Mouse (Mus musculus) erythroblast, adult 5-6 weeks (primary cell): Measurements from ENCODE around the gene Cltc. TPM values are rescaled to one million over a fixed set of nuclear protein-coding genes. Genes with fewer than 3 reads are reported as not detected.
A peak's percentile ranks its signal among the peaks of the same experiment; 100 is the strongest.
"Not testable (repeated sequence)": the region's sequence is repeated elsewhere in the genome, so short reads cannot be mapped to it uniquely, and the experiment has no call there.

ENCODE experiments used
- ATAC-seq: replicated peaks from 2 replicates; pipeline ENCODE4 v1.8.0; 2016; ENCODE audit warnings: moderate number of reproducible peaks, mild to moderate bottlenecking, moderate TSS enrichment, inconsistent platforms; ENCODE audit not compliant: poor library complexity, low FRiP score, severe bottlenecking
- total RNA-seq, 2 experiments: library from RNA; stranded (forward) in 1 of 2; stranded (reverse) in 1 of 2; fragments of 150-400 nt in 1 of 2; fragments of 200-764, 138-1000 nt in 1 of 2; gene quantifications; 2 replicates each; pipeline versions ENCODE4 v1.2.3 to v1.2.4; 2015 to 2017; ENCODE audit warnings: low replicate concordance in 2 of 2

The Cltc gene
- total RNA-seq (2015; ENCODE audit: low replicate concordance) (232 and 330 TPM in 2 replicates), total RNA-seq (2017; ENCODE audit: low replicate concordance) (190 and 199 TPM in 2 replicates)

GRCm38 (mm10) chr11:86757480-86758371 is at the start of gene Cltc:
Gene Cltc (minus strand): TSS chr11:86757565.
- peak; percentile 77 for ATAC-seq

GRCm38 (mm10) chr11:86807001-86807477 is 49.7 kb upstream of the Cltc start:
- ATAC-seq = peak; percentile 84

- ATAC-seq = no peak
These were observed 36.8 kb upstream of the Cltc start for GRCm38 (mm10) chr11:86794161-86794560.

GRCm38 (mm10) chr11:86787436-86787835 is 30.1 kb upstream of the Cltc start:
- not testable (repeated sequence) for ATAC-seq

GRCm38 (mm10) chr11:86785767-86786166 is 28.4 kb upstream of the Cltc start:
- ATAC-seq = no peak

- no peak for ATAC-seq
These were observed 12.5 kb upstream of the Cltc start for GRCm38 (mm10) chr11:86769884-86770283.

GRCm38 (mm10) chr11:86764501-86764900 is 7.1 kb upstream of the Cltc start:
- no peak for ATAC-seq

- ATAC-seq = not testable (repeated sequence)
These were observed 5.8 kb upstream of the Cltc start for GRCm38 (mm10) chr11:86763127-86763526.

- no peak for ATAC-seq
These were observed 3.0 kb upstream of the Cltc start for GRCm38 (mm10) chr11:86760357-86760756.

- ATAC-seq = no peak
These were observed 2.5 kb upstream of the Cltc start for GRCm38 (mm10) chr11:86759886-86760285.

GRCm38 (mm10) chr11:86759226-86759625 is 1.9 kb upstream of the Cltc start:
- ATAC-seq = no peak

- peak; percentile 40 for ATAC-seq
These were observed 1.2 kb upstream of the Cltc start for GRCm38 (mm10) chr11:86758559-86758958.

- ATAC-seq = no peak
These were observed 254 bp downstream of the Cltc start for GRCm38 (mm10) chr11:86757142-86757479.

GRCm38 (mm10) chr11:86756156-86757141 is 916 bp downstream of the Cltc start:
- peak; percentile 8; the same call in 1 of the 2 replicates for ATAC-seq

GRCm38 (mm10) chr11:86752404-86752803 is 5.0 kb downstream of the Cltc start:
- no peak for ATAC-seq

GRCm38 (mm10) chr11:86751010-86751409 is 6.4 kb downstream of the Cltc start:
- no peak for ATAC-seq

- no peak for ATAC-seq
These were observed 7.5 kb downstream of the Cltc start for GRCm38 (mm10) chr11:86749776-86750423.

- ATAC-seq = no peak
These were observed 11.5 kb downstream of the Cltc start for GRCm38 (mm10) chr11:86745634-86746404.

GRCm38 (mm10) chr11:86742605-86743004 is 14.8 kb downstream of the Cltc start:
- ATAC-seq = peak; percentile 90
